Mouse (Mus musculus) bone marrow, adult 2 months (tissue): ENCODE results near the gene Prmt9.

Source experiments
- CTCF ChIP-seq: fragments of 200-500 bp; IDR thresholded peaks from 2 replicates; pipeline ENCODE4 v1.5.1; 2011; ENCODE audit warnings: low read length, control low read depth; ENCODE audit not compliant: control insufficient read depth, insufficient read depth
- POLR2A ChIP-seq: fragments of 200-500 bp; IDR thresholded peaks from 2 replicates; pipeline ENCODE4 v1.6.1; 2011; ENCODE audit warnings: low read depth, mild to moderate bottlenecking, control low read depth, low read length, borderline replicate concordance; ENCODE audit not compliant: control insufficient read depth

DNA sequence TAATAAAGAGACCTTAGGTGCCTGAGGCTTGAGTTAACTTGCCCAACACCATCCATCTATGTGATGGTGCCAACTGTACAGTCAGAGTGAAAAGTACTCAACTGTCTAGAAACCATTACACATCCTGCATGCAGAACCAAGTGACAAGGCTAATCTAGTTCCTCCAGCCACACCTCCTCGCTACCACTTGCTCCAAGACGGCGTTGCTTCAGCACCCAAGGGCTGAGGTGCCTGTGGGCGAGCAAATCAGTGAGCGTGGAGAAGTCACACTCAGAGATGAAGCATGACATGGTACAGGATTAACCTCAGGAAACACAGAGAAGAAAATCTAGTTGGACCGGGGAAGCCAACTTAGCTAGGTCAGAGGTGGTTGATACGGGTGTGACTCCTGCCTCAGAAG, 40.2 kb upstream of the Prmt9 start:
- no peak for TF ChIP-seq CTCF
- no peak for TF ChIP-seq POLR2A
